ENCODE assay signal across 17 mouse cellular contexts in genomic region chr6:119404854-119405253, GRCm38 (mm10).
"Had no signal": no experiment of that assay in that cellular context is flagged by ENCODE, and none has a peak within 500 bp of the region (broad histone marks: within the 10 kb centered on the region; RNA-seq: fewer than 3 reads in every experiment).

No protein-coding gene starts in this region.

- H3K36me3 ChIP-seq: limb, embryonic 12.5 days; limb, embryonic 15.5 days; liver, embryonic 15.5 days; midbrain, embryonic 12.5 days; midbrain, embryonic 15.5 days; neural tube, embryonic 12.5 days; neural tube, embryonic 15.5 days had no signal

- H3K4me2 ChIP-seq: limb, embryonic 12.5 days; limb, embryonic 15.5 days; liver, embryonic 15.5 days; lung, embryonic 14.5 days; midbrain, embryonic 12.5 days; midbrain, embryonic 15.5 days; neural tube, embryonic 12.5 days; neural tube, embryonic 15.5 days had no signal

- H3K9ac ChIP-seq: limb, embryonic 12.5 days; limb, embryonic 15.5 days; liver, embryonic 15.5 days; lung, embryonic 14.5 days; midbrain, embryonic 12.5 days; midbrain, embryonic 15.5 days; neural tube, embryonic 12.5 days; neural tube, embryonic 15.5 days had no signal

- H3K27ac ChIP-seq: limb, embryonic 12.5 days; limb, embryonic 15.5 days; liver, embryonic 15.5 days; macrophage; midbrain, embryonic 12.5 days; midbrain, embryonic 15.5 days; neural tube, embryonic 12.5 days; neural tube, embryonic 15.5 days had no signal

- H3K4me1 ChIP-seq: limb, embryonic 15.5 days; midbrain, embryonic 12.5 days; midbrain, embryonic 15.5 days had no signal

- H3K4me3 ChIP-seq: limb, embryonic 12.5 days; limb, embryonic 15.5 days; liver, embryonic 15.5 days; midbrain, embryonic 12.5 days; midbrain, embryonic 15.5 days; neural tube, embryonic 12.5 days; neural tube, embryonic 15.5 days had no signal

- H3K27me3 ChIP-seq: limb, embryonic 12.5 days; limb, embryonic 15.5 days; liver, embryonic 15.5 days; midbrain, embryonic 12.5 days; midbrain, embryonic 15.5 days; neural tube, embryonic 12.5 days; neural tube, embryonic 15.5 days had no signal

- H3K9me3 ChIP-seq: limb, embryonic 12.5 days; limb, embryonic 15.5 days; liver, embryonic 15.5 days; midbrain, embryonic 12.5 days; midbrain, embryonic 15.5 days; neural tube, embryonic 12.5 days; neural tube, embryonic 15.5 days had no signal

- ATAC-seq: lung, postnatal 0 days; midbrain, embryonic 15.5 days had no signal

- DNase-seq: left cerebral cortex, postnatal 4 days; lung, embryonic 14.5 days; right cerebral cortex, adult 18-20 months; right cerebral cortex, postnatal 14 days; right cerebral cortex, postnatal 4 days; spleen, adult 18-20 months; thymus, adult 18-20 months; thymus, postnatal 4 days had no signal
